Mouse (Mus musculus): ENCODE data around the gene Sema3g.

The Sema3g gene

DNA sequence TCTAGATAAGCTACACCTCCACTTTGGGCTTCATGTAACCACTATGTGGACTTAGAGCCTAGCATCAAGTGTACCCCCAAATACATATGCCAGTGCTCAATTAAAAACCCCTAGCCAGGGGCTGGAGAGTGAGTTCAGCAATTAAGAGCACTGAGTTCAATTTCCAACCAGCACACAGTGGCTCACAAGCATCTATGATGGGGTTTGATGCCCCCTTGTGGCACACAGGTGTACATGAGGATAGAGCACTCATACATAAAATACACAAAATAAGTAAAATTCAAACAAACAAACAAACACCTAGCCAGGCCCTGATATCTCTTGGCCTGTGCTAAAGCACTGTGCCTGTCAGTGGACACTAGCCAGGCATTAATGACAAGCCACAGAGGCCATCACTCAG lies 21.7 kb upstream of the Sema3g start:
- DNase-seq (ENCODE audit: low spot score), result no peak

DNA sequence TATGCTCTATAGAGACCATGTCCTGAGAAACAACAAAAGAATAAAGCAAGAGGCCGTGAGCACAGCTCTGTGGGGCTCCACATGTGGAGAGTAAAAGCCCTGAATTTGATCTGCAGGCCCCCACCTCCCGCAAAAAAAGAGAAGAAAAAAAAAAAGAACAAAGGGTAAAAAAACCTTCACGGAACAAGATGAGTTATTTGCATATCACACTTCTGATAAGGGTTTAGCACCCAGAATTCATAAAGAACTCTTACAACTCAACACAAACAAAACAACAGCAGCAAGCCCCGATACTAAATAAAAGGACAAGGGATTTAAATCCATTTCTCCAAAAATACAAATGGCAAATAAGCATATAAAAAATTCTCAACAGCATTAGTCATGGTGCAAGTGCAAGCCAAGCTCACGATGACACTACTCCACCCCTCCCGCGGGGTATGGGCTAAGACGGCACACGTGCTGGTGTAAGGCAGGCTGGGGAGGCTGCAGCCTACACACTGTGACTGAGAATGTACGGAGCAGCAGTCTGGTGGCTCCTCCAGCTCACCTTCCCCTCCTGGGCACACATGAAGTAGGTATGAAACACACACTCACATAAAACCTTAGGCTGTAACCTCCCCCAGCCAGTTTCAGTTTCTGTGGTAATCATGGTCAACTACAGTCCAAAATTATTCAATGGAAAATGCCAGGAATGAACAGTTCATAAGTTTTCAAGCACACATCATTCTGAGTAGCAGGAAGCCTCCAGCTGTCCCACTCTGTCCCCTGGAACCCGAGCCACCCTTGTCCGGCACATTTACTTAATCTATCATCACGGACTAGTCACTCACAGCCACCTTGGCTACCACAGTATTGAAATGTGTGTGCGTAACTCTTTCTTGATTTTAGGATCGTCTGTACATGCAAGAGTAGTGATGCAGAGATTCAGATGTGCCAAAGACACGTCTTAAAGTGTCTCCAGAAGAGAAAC lies 19.8 kb upstream of the Sema3g start:
- no peak for DNase-seq (ENCODE audit: low spot score)

DNA sequence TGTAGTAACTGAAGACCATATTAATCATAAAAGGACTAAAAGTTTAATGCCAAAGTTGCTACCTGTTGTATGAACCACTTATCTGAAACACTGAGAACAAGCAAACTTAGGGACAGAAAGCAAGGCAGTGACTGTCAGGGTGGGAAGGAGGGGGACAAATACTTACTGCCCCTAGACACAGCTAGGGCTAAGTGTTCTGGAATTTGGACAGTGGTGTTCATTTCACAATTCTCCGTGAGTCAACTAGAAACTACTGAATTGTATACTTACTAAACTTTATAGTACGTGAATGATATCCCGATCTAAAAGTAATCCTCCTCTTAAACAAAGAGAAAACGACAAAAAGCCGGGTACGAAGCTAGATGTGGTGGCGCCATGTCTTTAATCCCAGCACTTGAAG lies 18.1 kb upstream of the Sema3g start:
- no peak for DNase-seq (ENCODE audit: low spot score)

DNA sequence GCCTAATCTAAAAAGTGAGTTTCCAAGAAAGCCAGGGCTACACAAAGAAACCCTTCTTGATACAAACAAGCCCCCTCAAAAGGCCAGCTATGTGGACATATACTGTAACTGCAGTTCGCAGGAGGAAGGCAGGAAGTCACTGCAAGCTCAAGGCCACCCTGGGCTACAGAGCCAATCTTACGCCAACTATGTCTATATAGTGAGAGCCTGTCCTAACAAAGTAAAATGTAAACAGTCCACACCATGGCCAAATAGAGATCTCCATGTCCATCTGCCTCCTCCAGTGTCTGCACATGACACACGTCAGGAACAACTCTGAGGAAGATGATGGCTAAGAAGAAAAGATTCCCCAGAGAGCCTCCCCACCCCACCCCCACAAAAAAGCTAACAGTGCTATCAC lies 17.6 kb upstream of the Sema3g start:
- no peak for DNase-seq (ENCODE audit: low spot score)

DNA sequence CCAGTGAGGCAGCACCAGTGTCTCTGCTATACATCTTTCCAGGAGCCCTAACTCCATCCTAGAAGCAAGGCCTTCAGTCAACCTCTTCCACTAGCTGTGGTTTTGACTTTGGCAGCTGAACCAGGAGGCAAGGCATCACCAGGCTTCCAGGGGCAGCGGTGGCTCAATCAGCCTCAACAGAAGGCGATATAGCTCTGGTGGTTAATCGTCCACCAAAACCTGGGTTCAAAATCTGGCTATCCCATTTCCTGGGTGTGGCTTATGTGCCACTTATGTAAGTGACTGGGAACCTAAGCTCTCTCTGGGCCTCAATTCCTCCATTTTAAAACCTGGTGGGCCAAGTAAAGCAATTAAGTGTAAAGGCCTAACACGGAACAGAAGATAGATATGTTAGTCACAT lies 12.8 kb upstream of the Sema3g start:
- no peak for DNase-seq (ENCODE audit: low spot score)

DNA sequence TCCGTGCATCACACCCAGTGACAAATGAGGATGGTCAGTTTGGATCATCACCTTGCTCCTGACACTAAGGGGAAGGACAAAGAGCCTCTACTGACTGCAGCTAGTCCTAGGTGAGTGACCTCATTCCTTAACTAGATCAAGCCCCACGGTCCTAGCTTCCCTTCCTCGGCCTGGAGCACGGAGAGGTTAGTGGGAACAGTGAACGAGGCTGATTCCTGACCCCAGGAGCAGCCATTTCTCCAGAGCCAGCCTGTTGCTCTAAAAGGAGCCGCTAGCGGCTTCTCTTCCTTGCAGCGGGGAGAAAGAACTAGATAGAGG lies 12.5 kb upstream of the Sema3g start:
- DNase-seq (ENCODE audit: low spot score), result no peak

DNA sequence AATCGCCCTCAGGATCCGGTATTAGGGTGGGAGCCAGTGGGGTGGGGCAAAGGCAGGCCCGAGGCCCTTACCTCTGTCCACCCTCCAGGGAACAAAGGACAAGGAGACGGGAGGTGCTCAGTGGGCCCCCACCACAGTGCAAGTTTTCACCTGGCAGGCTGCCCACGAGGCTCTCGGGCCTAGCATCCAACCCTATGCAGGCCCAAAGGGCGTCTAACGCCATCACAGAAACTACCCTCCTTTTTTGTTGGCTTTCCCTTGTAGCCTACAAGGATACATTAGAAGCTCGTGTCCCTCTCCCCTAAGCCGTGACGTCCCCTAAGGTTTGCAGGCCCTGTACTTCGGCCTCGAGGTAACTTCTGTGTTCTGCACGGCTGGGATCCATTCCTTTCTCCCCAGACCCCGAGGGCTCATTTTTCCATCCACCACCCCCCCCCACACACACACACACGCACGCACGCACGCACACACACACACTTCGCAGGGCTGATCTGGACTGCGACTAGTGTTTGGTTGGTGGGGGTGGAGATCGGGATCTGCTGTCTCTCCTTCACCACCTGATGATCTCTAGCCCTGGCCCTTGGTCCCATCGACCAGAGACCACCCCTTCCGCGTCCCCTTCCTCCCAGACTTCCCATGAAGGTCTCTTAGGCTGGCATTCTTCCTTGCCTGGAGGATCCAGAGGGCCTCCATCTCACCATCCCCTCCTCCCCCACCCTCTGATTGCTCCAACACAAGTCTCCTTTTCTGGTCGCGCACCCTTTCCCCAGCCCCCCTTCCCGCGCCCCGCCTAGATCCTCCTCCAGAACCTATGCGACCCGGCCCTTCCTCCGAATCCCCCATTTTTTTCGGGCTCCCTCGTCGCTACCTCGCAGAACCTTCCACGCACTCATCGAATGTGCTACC lies 11.8 kb upstream of the Sema3g start:
- no peak for DNase-seq (ENCODE audit: low spot score)

DNA sequence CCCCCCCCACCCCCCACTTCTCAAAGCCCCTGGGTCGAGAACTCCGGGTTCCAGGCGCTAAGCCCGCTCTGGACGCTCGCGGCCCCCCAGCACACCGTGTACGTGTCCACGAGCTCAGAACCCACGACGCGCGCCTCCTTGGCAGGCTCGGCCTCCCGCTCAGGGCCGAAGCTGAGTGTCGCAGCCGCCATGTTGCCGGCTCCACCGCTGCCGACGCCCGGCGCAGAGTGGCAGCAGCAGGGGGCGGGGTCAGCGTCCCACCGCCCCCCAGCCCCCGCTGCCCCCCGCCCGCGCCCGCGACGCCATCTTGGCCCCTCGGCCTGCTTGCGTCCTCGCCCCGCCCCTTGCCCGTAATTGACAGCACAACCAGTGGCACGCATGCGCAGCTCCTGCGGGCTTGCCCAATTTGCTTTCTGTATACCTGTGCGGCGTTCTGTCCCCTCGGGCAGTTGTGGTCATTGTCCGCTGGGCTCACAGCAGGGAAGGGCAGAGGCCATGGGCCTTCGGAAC lies 11.1 kb upstream of the Sema3g start:
- peak; percentile 96 for DNase-seq (ENCODE audit: low spot score)

DNA sequence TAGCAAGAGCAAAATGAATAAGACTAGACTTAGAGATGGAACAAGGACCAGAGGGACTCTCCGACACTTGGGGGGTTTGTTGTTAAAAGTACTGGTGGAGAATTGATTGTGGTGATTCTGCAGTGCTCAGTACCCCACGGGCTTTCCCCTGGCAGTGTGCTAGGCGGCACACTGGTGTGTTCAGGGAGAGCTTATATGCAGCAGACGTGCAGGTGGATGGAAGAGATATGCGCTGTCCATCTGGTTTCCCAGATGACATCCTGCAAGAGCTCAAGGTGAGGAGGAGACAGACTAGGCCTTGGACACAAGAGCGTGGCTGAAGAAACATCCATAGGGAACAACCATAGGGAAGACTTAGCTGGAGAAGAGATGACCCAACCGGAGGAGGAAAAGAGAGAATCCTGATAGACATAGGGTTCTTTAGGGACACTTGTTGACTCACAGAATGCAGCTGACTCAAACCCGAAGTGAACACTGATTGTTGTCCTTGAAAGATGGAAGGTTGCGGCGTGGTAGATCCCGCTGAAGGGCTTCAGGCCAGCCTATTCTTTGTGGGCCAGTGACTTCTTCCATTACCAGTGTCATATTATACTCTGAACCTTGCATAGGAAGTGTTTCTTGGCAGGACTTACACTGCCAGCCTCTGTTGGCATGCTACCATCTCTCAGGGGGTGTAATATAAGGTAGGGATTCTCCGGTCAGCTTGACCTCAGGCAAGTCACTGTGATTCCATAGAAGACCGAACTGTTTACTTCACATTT lies 10.4 kb upstream of the Sema3g start:
- DNase-seq (ENCODE audit: low spot score), result peak; percentile 34

DNA sequence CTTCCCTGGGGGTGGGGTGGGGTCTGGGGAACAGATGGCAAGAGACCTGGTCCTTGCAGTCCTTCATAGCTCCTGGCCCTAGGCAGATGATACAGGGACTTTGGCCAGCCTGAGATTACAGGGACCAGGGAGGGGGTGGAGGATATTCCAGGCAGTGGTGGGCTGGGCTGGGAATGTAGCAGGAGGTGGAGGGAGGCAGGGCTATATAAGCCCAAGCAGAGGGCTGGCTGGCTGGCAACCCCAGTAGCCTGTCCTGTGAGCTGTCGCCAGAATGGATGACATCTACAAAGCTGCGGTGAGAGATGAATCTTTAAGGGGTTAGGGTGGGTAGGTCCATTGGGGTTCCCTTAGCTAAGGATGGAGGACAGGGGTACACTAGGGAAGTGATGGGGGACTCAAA lies 9.6 kb upstream of the Sema3g start, which contains the start of gene Tnnc1:
Gene Tnnc1 (plus strand): TSS at position 229 of the 400 bp plus-strand sequence.
- no peak for DNase-seq (ENCODE audit: low spot score)

DNA sequence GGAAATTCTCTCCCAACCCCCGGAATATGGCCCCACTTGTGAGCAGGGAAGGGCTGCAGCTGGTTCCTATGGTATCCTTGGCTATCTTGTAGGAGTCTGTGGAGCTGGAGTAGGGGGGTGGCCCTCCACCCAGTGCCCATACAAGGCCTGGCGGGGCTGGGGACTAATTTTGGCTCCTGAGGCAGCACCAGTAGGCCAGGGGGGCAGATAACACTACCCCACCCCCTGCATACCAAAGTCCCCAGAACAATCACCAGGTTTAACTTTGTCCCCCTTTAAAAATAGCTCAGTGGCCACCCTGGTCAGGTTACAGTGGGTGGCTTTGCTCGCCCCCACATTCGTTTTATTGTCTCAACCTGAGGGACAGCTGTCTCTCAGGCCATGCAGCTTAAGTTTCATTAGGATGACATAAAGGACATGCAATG lies 8.5 kb upstream of the Sema3g start:
- no peak for DNase-seq (ENCODE audit: low spot score)

DNA sequence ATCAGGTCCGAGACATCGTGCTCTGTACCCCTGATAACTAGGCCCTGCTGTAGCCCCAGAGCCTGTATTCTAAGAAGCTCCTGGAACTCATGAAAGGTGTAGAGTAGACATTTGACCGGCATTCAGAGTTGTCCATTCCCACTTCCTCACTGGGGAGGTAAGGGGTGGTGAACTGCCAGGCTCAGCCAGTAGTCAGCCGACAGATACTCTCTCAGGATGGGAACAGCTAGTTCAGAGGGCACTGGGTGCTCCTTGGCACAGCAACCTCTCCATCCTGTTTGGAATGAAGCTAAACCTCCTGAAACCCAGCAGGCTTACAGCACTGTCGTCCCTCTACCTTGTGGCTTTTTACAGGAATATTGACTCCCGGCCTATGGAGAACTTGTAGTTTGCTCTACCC lies 5.8 kb upstream of the Sema3g start:
- no peak for DNase-seq (ENCODE audit: low spot score)

DNA sequence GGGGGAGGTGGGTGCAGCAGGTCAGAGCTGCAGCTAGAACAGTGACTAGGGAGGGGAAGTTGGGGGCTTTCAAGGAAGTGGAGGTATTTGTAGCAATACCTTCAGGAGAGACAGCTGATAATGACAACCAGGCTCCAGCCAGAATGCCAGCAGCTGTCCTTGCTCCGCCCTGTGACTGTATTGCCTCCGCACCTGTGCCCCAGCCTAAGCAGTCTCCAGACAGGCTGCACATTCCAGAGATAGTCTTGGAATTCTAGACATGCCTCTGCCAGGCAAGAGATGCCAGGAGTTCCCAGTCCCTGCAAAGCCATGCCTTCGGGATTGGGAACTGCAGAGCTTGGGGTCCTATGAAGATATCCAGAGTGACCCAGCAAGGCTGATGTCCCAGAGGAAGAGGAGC lies 5.2 kb upstream of the Sema3g start:
- no peak for DNase-seq (ENCODE audit: low spot score)

DNA sequence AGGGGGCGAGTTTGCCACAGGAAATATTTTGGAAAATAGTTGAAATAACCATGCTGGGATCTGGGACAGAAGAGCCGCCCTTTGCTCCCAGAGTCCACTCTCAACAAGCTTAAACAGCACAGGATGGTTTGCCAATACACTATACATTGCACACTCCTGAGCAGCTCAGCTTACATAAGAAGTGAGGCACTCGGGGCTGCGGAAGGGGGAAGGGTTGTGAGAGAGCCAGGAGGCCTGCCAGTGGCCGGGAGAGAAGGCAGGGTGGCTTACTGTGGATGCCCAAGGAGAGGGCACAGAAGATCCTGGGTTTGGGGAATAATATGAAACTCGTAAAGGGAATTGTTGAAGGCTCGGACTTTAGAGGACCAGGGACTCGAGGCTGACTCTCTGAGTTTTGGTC lies 3.8 kb upstream of the Sema3g start:
- DNase-seq (ENCODE audit: low spot score), result no peak

DNA sequence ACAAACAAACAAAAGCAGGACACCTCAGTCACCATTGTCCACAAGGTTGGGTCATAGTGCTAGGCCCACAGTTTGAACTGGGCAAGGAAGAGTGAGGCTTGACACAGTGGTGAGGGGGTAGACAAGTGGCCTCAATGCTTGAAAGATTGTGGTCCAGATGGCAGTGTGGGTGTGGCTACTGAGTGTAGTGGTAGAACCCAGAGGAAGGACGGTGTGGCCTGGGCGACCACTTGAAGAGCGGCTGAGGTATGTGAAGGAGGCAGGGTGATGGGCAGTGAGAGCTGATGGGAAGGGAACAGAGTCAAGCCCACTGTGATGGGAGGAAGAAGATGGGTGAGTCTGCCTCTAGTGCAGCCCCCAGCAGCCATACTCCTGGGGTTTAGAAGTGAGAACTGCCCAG lies 3.0 kb upstream of the Sema3g start:
- no peak for DNase-seq (ENCODE audit: low spot score)

DNA sequence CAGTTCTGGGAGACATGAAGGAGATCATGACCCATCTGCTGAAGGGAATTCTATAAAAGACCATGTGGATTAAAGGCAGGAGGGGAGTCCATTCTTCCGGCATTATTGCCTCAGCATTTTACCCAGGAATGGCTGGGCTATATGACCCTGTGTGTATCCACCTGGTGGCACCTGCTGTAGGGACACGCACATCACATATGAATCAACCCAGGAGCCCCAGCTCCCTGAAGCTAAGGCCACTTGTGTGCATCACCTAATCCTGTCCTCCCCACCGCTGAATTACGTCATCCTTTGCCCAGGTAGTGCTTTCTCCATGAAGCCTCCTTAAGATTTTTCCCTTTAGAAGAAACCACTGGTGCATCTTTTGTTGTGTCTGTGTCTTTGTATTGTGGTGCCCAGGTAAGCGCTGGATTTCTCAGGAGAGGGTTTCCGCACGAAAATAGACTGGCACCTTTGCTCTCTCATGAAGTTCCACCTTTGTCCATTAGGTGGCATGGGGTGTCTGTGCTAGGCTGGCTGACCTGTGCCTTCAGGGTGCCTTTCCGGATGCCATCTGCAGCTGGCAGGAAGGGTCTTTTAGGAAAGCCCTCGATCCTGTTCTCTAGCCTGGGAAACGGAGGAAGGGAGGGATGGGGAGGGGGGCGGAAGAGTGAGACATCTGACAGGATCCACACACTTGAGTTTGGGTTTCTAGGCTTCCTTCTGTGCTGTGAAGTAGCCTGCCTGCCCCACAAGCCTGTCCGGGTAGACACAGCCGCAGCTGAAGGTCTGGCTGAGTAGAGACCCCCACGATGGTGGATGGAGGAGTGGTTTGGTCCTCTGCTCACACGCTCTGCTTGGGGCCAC lies 2.3 kb upstream of the Sema3g start:
- DNase-seq (ENCODE audit: low spot score), result peak; percentile 85

DNA sequence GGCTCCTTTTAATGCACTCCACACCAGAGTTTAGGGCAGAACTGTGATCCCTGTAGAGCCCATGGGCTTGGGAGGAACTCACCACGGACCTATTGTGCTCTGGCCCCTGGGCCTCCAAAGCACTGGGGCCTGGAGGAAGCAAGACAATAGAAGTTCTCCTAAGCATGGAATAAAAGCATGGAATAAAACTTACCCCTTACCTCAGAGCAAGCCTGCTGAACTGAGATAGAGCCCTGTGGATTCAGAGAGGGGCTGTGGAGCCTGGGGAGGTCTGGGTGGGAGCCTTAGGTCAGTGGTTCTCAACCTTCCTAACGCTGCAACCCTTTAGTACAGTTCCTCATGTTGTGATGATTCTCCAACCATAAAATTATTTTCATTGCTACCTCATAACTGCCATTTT lies 814 bp upstream of the Sema3g start, which contains the start of gene Nisch:
Gene Nisch (minus strand): TSS at position 101 of the 400 bp plus-strand sequence.
- DNase-seq (ENCODE audit: low spot score), result no peak

DNA sequence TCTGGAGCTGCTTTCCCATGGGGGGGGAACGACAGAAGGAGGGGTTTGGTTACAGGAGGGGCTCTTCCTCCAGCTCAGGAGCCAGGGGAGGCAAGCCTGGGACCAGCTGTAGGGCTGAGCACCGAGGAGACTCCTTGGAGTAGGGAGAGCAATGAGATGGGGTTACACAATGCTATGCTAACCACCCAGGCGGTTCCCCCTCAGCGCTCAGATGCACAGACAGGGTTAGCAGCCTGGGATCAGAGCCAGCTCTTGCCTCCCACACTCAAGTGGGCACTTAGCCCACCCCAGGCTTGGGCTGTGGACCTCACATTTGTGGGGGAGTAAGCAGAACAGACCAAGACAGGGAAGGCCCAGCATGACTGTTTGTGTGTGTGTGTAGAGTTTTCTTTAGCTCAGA lies 9.3 kb downstream of the Sema3g start:
- no peak for DNase-seq (ENCODE audit: low spot score)

DNA sequence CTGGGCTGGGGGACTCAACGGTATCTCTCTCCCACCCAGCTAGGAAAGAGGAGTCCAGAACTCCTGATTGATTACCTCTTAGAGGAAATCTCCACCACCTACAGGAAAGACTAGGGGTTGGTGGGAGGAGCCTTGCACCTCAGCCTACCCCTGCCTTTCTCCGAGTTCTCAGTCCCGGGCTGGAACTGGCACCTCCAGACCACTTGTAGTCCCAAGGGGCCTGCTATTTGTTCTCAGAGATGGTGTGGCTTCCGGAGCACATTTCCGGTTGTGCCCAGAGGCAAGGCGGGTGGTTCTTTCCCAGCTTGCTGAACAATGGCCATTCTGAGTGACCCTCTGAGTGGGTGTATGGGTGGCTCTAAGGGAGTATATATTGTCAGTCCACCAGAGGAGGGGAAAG lies 10.6 kb downstream of the Sema3g start:
- DNase-seq (ENCODE audit: low spot score), result peak; percentile 80

DNA sequence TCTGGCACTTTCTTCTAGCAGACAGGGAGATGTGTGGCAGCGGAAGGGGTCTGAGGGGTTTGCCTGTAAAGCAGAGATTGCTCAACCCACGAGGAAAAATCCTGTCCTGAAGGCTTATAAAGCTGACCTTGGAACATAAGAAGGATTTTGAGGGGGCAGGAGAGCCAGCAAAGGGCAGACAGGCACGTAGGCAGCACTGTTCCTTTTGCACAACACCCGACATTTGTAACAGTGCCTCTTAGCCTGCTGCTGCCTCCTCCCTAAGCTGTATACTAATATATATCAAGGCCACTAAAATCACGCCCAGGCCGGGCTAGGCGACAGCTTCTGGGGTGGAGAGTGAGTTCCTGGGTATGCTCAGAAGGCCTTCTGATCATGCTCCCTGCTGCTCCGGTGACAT lies 12.8 kb downstream of the Sema3g start:
- no peak for DNase-seq (ENCODE audit: low spot score)
